Mouse (Mus musculus) hindbrain, embryonic 10.5 days (tissue): ENCODE measurements at regions not wholly inside any gene's neighbourhood (a gene's known extent, or its start where the extent isn't known, plus 50 kb on each side); places are given as distances from the start of the nearest gene placed in this dataset.
"Not testable (repeated sequence)": the region's sequence is repeated elsewhere in the genome, so short reads cannot be mapped to it uniquely, and the experiment has no call there.

Experiments used
- DNase-seq: peaks from one replicate; pipeline ENCODE4 v3.0.0-alpha.2; 2017; ENCODE audit warnings: low spot score
- H3K27ac ChIP-seq: fragments of 300-500 bp; sonication (generic); 2 replicates; pipeline ENCODE4 v1.5.1; 2016; ENCODE audit warnings: mild to moderate bottlenecking, moderate library complexity
- H3K27me3 ChIP-seq: fragments of 300-500 bp; sonication (generic); 2 replicates; pipeline ENCODE4 v1.6.1; 2016; ENCODE audit warnings: mild to moderate bottlenecking; ENCODE audit not compliant: poor library complexity, insufficient read depth, severe bottlenecking
- H3K36me3 ChIP-seq: fragments of 300-500 bp; sonication (generic); 2 replicates; pipeline ENCODE4 v1.6.1; 2016; ENCODE audit warnings: mild to moderate bottlenecking, moderate library complexity
- H3K4me1 ChIP-seq: fragments of 300-500 bp; sonication (generic); replicated peaks from 2 replicates; pipeline ENCODE4 v1.6.1; 2016; ENCODE audit warnings: mild to moderate bottlenecking
- H3K4me3 ChIP-seq: fragments of 300-500 bp; sonication (generic); 2 replicates; pipeline ENCODE4 v1.5.1; 2016; ENCODE audit warnings: mild to moderate bottlenecking, moderate library complexity
- H3K9me3 ChIP-seq: fragments of 300-500 bp; sonication (generic); 2 replicates; pipeline ENCODE4 v1.6.1; 2016; ENCODE audit warnings: mild to moderate bottlenecking, moderate library complexity
- WGBS: fragments of 180-500 bp; shearing (Covaris S2); methylation state at CpG from one replicate; pipeline ENCODE4 v1.1.7; 2016; 5-methylcytosine and 5-hydroxymethylcytosine counted together

DNA sequence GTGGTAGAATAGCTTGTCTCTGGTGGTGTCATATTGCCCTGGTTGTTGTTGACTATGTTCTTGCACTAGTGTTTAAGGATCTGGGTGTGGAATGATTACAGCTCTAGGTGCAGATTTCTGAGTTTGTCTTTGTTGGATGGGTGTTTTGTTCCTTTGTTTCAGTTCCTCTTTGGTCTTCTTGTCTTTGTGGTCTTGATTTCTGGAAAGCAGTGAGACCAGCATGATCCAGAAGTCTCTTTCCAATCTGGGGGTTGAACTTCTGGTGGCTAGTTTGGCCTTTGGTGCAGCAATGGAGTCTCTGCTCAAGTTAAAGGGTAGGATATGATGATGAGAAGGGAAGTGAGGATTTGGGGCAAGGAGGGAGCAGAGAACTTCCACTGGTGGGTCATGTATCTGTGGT lies 174.4 kb downstream of the St8sia4 start:
- H3K27me3 ChIP-seq = no peaks in the 10 kb centered on the region
- no peaks in the 10 kb centered on the region for H3K36me3 ChIP-seq
- no peak overlapping the region for H3K27ac ChIP-seq
- no peaks in the 10 kb centered on the region for H3K4me1 ChIP-seq
- no peak for DNase-seq
- no peaks in the 10 kb centered on the region for H3K9me3 ChIP-seq
- H3K4me3 ChIP-seq = no peak overlapping the region

DNA sequence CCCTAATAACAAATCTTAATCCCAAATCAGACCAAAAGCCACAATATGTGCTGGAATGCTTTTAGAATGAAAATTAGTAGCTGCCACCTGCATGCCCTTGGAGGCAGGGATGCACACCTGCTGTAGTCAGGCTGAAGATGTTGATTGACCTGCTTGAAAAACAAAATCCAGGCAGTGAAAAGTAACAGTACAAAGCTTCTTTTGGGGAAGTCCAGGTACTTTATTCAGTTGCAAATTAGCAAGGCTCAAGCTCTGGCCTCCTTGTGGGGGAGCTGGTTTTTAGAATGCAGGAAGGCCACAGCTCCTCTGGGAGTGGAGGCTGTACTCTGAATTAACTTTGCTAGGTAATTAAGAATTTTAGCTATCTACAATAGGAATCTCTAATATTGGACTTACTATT lies 166.7 kb downstream of the St8sia4 start:
- DNase-seq, H3K4me3 ChIP-seq, H3K27ac ChIP-seq, H3K27me3 ChIP-seq, H3K36me3 ChIP-seq, H3K4me1 ChIP-seq, H3K9me3 ChIP-seq: not testable (repeated sequence)

DNA sequence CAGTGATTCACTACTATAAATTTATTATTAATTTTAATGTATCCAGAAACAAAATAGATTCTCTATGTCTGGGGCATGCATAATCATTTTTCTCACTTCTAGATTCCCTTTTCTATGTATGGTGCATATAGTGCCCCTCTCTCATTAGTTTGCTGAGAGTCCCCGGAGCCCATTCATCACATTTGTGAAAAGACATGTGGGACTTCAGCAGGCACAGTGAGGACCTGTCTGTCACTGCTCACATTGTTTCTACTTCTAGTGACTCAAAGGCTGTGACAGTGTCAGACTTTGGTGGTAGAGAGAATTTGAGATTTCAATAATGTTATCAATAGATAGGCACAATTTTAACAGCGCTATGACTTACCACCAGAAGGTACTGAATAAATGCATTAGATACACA lies 158.7 kb downstream of the St8sia4 start:
- H3K27ac ChIP-seq = no peak overlapping the region

DNA sequence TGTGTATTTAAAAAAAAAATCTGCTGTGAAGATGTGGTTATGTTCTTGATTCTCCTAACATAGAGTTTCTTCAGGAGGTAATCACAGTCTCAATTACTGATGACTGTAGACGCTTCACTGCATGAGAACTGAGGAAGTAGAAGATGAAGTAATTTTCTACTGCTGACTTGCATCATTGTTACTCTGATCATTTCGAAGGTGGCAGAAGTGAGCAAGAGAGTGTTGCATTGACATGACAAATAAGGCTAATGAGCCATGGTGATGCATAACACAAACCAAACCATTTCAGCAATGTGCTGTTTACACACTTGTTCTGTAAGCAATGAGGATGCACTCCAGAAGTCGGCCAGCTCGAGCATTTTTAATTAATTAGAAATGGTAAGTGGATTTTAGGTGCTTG lies 138.6 kb downstream of the St8sia4 start:
- Histone ChIP-seq H3K27me3 (no peaks in the 10 kb centered on the region), H3K4me1 (no peaks in the 10 kb centered on the region), H3K4me3 (no peak overlapping the region), H3K27ac (no peak overlapping the region), H3K36me3 (no peaks in the 10 kb centered on the region), H3K9me3 (no peaks in the 10 kb centered on the region)
- no peak for DNase-seq
- WGBS = 60% methylated on average over 4 of the region's 4 CpGs

More for the DNA sequence above, 158.7 kb downstream of the St8sia4 start:
- 74% methylated on average over 2 of the region's 2 CpGs for WGBS
- Histone ChIP-seq H3K9me3 (no peaks in the 10 kb centered on the region; the same call in 1 of the 2 replicates), H3K4me1 (no peaks in the 10 kb centered on the region), H3K4me3 (no peak overlapping the region), H3K27me3 (no peaks in the 10 kb centered on the region), H3K36me3 (no peaks in the 10 kb centered on the region)
- no peak for DNase-seq

DNA sequence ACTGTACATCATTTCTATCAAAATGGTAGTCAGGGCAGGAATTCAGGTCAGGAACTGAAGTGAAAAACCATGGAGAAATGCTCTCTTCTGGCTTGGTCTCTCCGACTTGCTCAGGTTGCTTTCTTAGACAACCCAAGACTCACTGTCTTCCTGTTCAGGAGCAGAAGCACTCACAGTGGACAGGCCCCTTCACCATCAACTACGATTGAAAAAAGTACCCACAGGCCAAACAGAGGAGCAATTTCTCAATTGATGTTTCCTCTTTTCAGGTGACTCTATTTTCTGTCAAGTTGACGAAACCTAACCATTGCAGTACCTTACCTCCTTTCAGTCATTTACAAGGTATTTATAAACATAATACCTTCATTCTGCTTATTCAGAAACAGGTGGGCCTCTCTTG lies 136.4 kb downstream of the St8sia4 start:
- H3K4me1 ChIP-seq = no peaks in the 10 kb centered on the region
- WGBS = 85% methylated on average over 3 of the region's 3 CpGs
- no peak overlapping the region for H3K4me3 ChIP-seq
- no peak for DNase-seq
- H3K27me3 ChIP-seq = no peaks in the 10 kb centered on the region
- no peaks in the 10 kb centered on the region for H3K9me3 ChIP-seq
- no peaks in the 10 kb centered on the region for H3K36me3 ChIP-seq
- no peak overlapping the region for H3K27ac ChIP-seq
